Mouse (Mus musculus): ENCODE measurements at regions not wholly inside any gene's neighbourhood (a gene's known extent, or its start where the extent isn't known, plus 50 kb on each side); places are given as distances from the start of the nearest gene placed in this dataset.

DNA sequence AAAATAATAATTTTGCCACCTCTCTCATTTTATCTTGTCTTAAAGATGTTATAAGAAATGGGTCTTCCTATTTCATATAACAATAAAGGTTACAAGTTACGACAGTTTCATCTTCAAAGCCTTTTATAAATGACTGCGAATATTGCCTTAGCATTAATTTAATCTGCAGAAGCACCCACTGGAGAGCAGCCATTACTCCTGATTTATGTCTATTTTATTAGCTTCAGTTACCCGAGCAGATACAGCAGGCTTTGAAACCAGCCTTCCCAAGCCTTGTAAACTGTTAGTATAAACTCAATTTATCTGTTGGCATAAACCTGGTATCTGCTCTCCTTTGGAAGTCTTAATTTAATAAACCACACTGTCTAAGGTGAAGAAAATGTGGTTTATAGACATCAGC, 2851.6 kb upstream of the Gm6569 start:
- H3K9ac ChIP-seq = no peak overlapping the region
- ATAC-seq (no peak), DNase-seq (no peak)
- no peak overlapping the region for H3K4me2 ChIP-seq (ENCODE audit: low read depth)
- 85% methylated on average over 3 of the region's 3 CpGs for WGBS
- TF ChIP-seq CTCF (IDR thresholded peaks at IDR 0.05; ENCODE audit: low read depth) = no peak
- no peaks in the 10 kb centered on the region for H3K4me1 ChIP-seq (ENCODE audit: insufficient read depth)
- H3K27ac ChIP-seq (ENCODE audit: low read depth, low read length) = no peak overlapping the region
- H3K27me3 ChIP-seq (ENCODE audit: insufficient read depth, low read length) = no peaks in the 10 kb centered on the region
- no peak overlapping the region for H3K4me3 ChIP-seq (ENCODE audit: low read depth, low read length)
- no peaks in the 10 kb centered on the region for H3K9me3 ChIP-seq (ENCODE audit: low read length)
- H3K36me3 ChIP-seq (ENCODE audit: insufficient read depth) = no peaks in the 10 kb centered on the region

GRCm38 (mm10) chr15:70987973-70988570, 2846.3 kb upstream of the Gm6569 start:
- 82% methylated on average over 4 of the region's 4 CpGs for WGBS
- Histone ChIP-seq H3K4me1 (ENCODE audit: insufficient read depth) (no peaks in the 10 kb centered on the region), H3K9me3 (ENCODE audit: low read length) (no peaks in the 10 kb centered on the region), H3K4me3 (ENCODE audit: low read depth, low read length) (no peak overlapping the region), H3K4me2 (ENCODE audit: low read depth) (no peak overlapping the region), H3K27me3 (ENCODE audit: insufficient read depth, low read length) (no peaks in the 10 kb centered on the region), H3K36me3 (ENCODE audit: insufficient read depth) (no peaks in the 10 kb centered on the region), H3K27ac (ENCODE audit: low read depth, low read length) (no peak overlapping the region), H3K9ac (no peak overlapping the region)
- no peak for TF ChIP-seq CTCF (IDR thresholded peaks at IDR 0.05; ENCODE audit: low read depth)
- ATAC-seq (no peak), DNase-seq (no peak)

- ATAC-seq = no peak
- WGBS = 70% methylated on average over 4 of the region's 4 CpGs
- H3K36me3 ChIP-seq (ENCODE audit: insufficient read depth) = no peaks in the 10 kb centered on the region
- no peak overlapping the region for H3K27ac ChIP-seq (ENCODE audit: low read depth, low read length)
- no peak overlapping the region for H3K9ac ChIP-seq
- no peaks in the 10 kb centered on the region for H3K4me1 ChIP-seq (ENCODE audit: insufficient read depth)
- no peak for TF ChIP-seq CTCF (IDR thresholded peaks at IDR 0.05; ENCODE audit: low read depth)
- no peak overlapping the region for H3K4me2 ChIP-seq (ENCODE audit: low read depth)
- no peaks in the 10 kb centered on the region for H3K27me3 ChIP-seq (ENCODE audit: insufficient read depth, low read length)
- no peak overlapping the region for H3K4me3 ChIP-seq (ENCODE audit: low read depth, low read length)
- no peaks in the 10 kb centered on the region for H3K9me3 ChIP-seq (ENCODE audit: low read length)
- no peak for DNase-seq
These were observed 2841.0 kb upstream of the Gm6569 start for GRCm38 (mm10) chr15:70993397-70993796.

DNA sequence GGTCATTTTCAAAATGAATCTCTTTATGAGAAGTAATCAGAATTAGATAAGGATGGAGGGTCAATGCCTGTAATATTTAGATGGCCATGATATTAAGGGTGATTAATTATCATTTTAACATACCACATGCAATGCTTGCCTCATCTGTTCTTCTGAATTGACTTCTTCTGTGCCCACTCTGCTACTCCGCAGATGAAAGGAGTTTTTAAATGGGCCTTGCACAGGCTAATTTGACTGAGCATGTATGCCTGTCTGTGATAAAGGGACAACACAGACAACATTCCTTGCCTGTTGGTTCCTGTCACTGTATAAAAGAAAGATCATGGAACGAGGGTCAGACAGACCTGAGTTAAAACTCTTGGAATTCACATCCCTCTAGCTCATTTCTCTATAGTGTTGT, 2824.0 kb upstream of the Gm6569 start:
- H3K9me3 ChIP-seq (ENCODE audit: low read length) = no peaks in the 10 kb centered on the region
- H3K4me2 ChIP-seq (ENCODE audit: low read depth) = no peak overlapping the region
- no peak overlapping the region for H3K4me3 ChIP-seq (ENCODE audit: low read depth, low read length)
- H3K9ac ChIP-seq = no peak overlapping the region
- no peaks in the 10 kb centered on the region for H3K27me3 ChIP-seq (ENCODE audit: insufficient read depth, low read length)
- H3K27ac ChIP-seq (ENCODE audit: low read depth, low read length) = no peak overlapping the region
- no peak for DNase-seq
- no peaks in the 10 kb centered on the region for H3K36me3 ChIP-seq (ENCODE audit: insufficient read depth)
- no peak for ATAC-seq
- no peaks in the 10 kb centered on the region for H3K4me1 ChIP-seq (ENCODE audit: insufficient read depth)
- no peak for TF ChIP-seq CTCF (IDR thresholded peaks at IDR 0.05; ENCODE audit: low read depth)
- 40% methylated on average over 2 of the region's 2 CpGs for WGBS

DNA sequence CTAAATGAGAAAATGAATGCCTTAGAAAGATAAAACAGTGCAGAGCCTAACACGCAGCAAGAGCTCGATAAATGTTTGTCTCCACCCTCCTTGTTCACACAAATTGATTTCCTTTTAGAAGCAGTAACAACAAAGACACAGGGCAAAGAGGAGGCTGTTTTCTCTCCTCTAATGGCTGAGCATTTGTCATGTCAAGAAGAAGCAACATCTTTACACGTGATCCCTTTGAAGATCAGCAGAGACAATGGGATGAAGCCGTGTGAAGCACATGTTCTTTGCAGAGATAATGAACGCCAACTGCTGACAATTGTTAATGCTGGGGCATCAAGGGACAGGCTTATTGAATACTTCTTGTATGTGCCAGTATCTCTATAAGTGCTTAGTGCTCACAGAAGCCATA, 2823.6 kb upstream of the Gm6569 start:
- DNase-seq (no peak), ATAC-seq (no peak)
- H3K9me3 ChIP-seq (ENCODE audit: low read length) = no peaks in the 10 kb centered on the region
- WGBS = 47% methylated on average over 5 of the region's 5 CpGs
- TF ChIP-seq CTCF (IDR thresholded peaks at IDR 0.05; ENCODE audit: low read depth) = no peak
- no peak overlapping the region for H3K27ac ChIP-seq (ENCODE audit: low read depth, low read length)
- H3K4me2 ChIP-seq (ENCODE audit: low read depth) = no peak overlapping the region
- no peak overlapping the region for H3K4me3 ChIP-seq (ENCODE audit: low read depth, low read length)
- H3K36me3 ChIP-seq (ENCODE audit: insufficient read depth) = no peaks in the 10 kb centered on the region
- H3K27me3 ChIP-seq (ENCODE audit: insufficient read depth, low read length) = no peaks in the 10 kb centered on the region
- no peak overlapping the region for H3K9ac ChIP-seq
- H3K4me1 ChIP-seq (ENCODE audit: insufficient read depth) = no peaks in the 10 kb centered on the region

DNA sequence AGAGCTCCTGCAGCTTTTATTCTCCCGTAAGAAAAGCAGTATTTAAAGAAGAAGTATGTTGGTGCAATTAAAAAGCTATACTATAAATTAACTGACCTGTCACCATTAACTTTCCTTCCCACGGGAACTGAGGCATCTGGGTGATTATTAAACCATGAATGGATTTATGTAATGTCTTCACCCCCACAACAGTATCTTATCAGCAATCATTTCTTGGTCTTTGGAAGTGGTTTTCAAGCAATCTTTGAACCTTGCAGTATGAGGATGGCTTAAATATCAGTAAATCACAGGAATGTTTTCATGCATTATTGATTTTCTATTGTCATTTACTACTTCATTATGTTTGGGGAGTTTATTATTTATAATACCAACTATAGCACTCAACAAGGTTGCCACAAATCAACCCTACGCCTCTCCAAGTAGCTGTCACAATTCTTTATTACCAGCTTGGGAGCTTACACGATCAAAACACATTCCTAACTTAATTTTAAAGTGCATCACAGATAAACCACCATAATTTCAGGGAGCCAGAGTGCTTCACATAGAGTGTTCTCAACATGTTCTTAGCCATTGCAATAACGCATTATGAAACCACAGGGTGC, 2780.0 kb upstream of the Gm6569 start:
- WGBS = 86% methylated on average over 5 of the region's 5 CpGs
- no peak for TF ChIP-seq CTCF (IDR thresholded peaks at IDR 0.05; ENCODE audit: low read depth)
- H3K9me3 ChIP-seq (ENCODE audit: low read length) = no peaks in the 10 kb centered on the region
- DNase-seq = no peak
- no peak overlapping the region for H3K9ac ChIP-seq
- no peak for ATAC-seq
- H3K27me3 ChIP-seq (ENCODE audit: insufficient read depth, low read length) = no peaks in the 10 kb centered on the region
- H3K4me1 ChIP-seq (ENCODE audit: insufficient read depth) = no peaks in the 10 kb centered on the region
- H3K4me3 ChIP-seq (ENCODE audit: low read depth, low read length) = no peak overlapping the region
- no peak overlapping the region for H3K4me2 ChIP-seq (ENCODE audit: low read depth)
- H3K36me3 ChIP-seq (ENCODE audit: insufficient read depth) = no peaks in the 10 kb centered on the region
- H3K27ac ChIP-seq (ENCODE audit: low read depth, low read length) = no peak overlapping the region

GRCm38 (mm10) chr15:71086367-71086997, 2747.9 kb upstream of the Gm6569 start:
- no peak for ATAC-seq
- Histone ChIP-seq H3K9ac (no peak overlapping the region), H3K4me1 (ENCODE audit: insufficient read depth) (no peaks in the 10 kb centered on the region), H3K9me3 (ENCODE audit: low read length) (no peaks in the 10 kb centered on the region), H3K4me2 (ENCODE audit: low read depth) (no peak overlapping the region), H3K27ac (ENCODE audit: low read depth, low read length) (no peak overlapping the region), H3K36me3 (ENCODE audit: insufficient read depth) (no peaks in the 10 kb centered on the region), H3K27me3 (ENCODE audit: insufficient read depth, low read length) (no peaks in the 10 kb centered on the region), H3K4me3 (ENCODE audit: low read depth, low read length) (no peak overlapping the region)
- TF ChIP-seq CTCF (IDR thresholded peaks at IDR 0.05; ENCODE audit: low read depth) = no peak
- WGBS = 81% methylated on average over 1 of the region's 1 CpGs
- DNase-seq = no peak

Measured in forebrain, postnatal 0 days (tissue).